Mouse (Mus musculus) kidney, embryonic 14.5 days (tissue): ENCODE results near the gene Kcnmb4. TPM values are rescaled to one million over a fixed set of nuclear protein-coding genes. Genes with fewer than 3 reads are reported as not detected.

ENCODE experiments used
- ATAC-seq: fragments of 200-750 bp; cut with Nextera tagmentation; 2 replicates; pipeline ENCODE4 v1.8.0; 2017; ENCODE audit warnings: moderate number of reproducible peaks, mild to moderate bottlenecking, moderate TSS enrichment, moderate library complexity; ENCODE audit not compliant: low FRiP score, low TSS enrichment
- H3K27ac ChIP-seq: fragments of 300-500 bp; sonication (generic); 2 replicates; pipeline ENCODE4 v1.5.1; 2014; ENCODE audit warnings: low read depth, mild to moderate bottlenecking, low read length, moderate library complexity, mixed read lengths
- H3K27me3 ChIP-seq: fragments of 300-500 bp; sonication (generic); 2 replicates; pipeline ENCODE4 v1.6.1; 2014; ENCODE audit warnings: mild to moderate bottlenecking, low read length; ENCODE audit not compliant: control insufficient read depth, insufficient read depth
- H3K36me3 ChIP-seq: fragments of 300-500 bp; sonication (generic); 2 replicates; pipeline ENCODE4 v1.6.1; 2014; ENCODE audit warnings: low read length, mixed read lengths; ENCODE audit not compliant: control insufficient read depth, insufficient read depth
- H3K4me1 ChIP-seq: fragments of 300-500 bp; sonication (generic); 2 replicates; pipeline ENCODE4 v1.6.1; 2014; ENCODE audit warnings: low read length, mixed read lengths; ENCODE audit not compliant: control insufficient read depth, insufficient read depth
- H3K4me2 ChIP-seq: fragments of 300-500 bp; sonication (generic); replicated peaks from 2 replicates; pipeline ENCODE4 v1.6.1; 2014; ENCODE audit warnings: low read depth, mild to moderate bottlenecking, low read length
- H3K4me3 ChIP-seq: fragments of 300-500 bp; sonication (generic); 2 replicates; pipeline ENCODE4 v1.5.1; 2014; ENCODE audit warnings: mild to moderate bottlenecking, low read length
- H3K9ac ChIP-seq: fragments of 300-500 bp; sonication (generic); 2 replicates; pipeline ENCODE4 v1.6.1; 2014; ENCODE audit warnings: low read depth, mild to moderate bottlenecking, low read length, moderate library complexity
- H3K9me3 ChIP-seq: fragments of 300-500 bp; sonication (generic); 2 replicates; pipeline ENCODE4 v1.6.1; 2016; ENCODE audit warnings: low read length; ENCODE audit not compliant: control insufficient read depth
- WGBS: fragments of 180-500 bp; shearing (Covaris S2); extraction: QIAGEN DNeasy Blood & Tissue Kit; methylation state at CpG from one replicate; pipeline ENCODE4 v1.1.7; 2014; 5-methylcytosine and 5-hydroxymethylcytosine counted together
- polyA plus RNA-seq: library from polyadenylated mRNA; unstranded; fragments of >200 nt; fragmentation: Nextera tagmentation; extraction: Ambion mirVana; gene quantifications from 2 replicates; pipeline ENCODE4 v1.2.1, GENCODE M21; 2014

The Kcnmb4 gene
- polyA plus RNA-seq, 1 experiment from 2014 or later: 7.2 TPM

GRCm38 (mm10) chr10:116486895-116487747, 13.4 kb upstream of the Kcnmb4 start:
- no peak for ATAC-seq
- H3K4me2 ChIP-seq: no peak overlapping the region
- peaks cover 56% of the 10 kb centered on the region for H3K36me3 ChIP-seq
- H3K27ac ChIP-seq: no peak overlapping the region
- 89% methylated on average over 10 of the region's 10 CpGs for WGBS
- H3K4me1 ChIP-seq: no peaks in the 10 kb centered on the region
- no peak overlapping the region for H3K4me3 ChIP-seq
- no peaks in the 10 kb centered on the region for H3K27me3 ChIP-seq
- no peak overlapping the region for H3K9ac ChIP-seq
- H3K9me3 ChIP-seq: no peaks in the 10 kb centered on the region

GRCm38 (mm10) chr10:116481917-116482316, 8.2 kb upstream of the Kcnmb4 start:
- H3K9ac ChIP-seq: no peak overlapping the region
- WGBS: 87% methylated on average over 12 of the region's 12 CpGs
- no peak for ATAC-seq

GRCm38 (mm10) chr10:116480988-116481387, 7.3 kb upstream of the Kcnmb4 start:
- no peaks in the 10 kb centered on the region for H3K4me1 ChIP-seq
- no peak for ATAC-seq
- H3K27ac ChIP-seq: no peak overlapping the region
- H3K27me3 ChIP-seq: no peaks in the 10 kb centered on the region
- no peak overlapping the region for H3K4me3 ChIP-seq
- 95% methylated on average over 5 of the region's 5 CpGs for WGBS
- no peak overlapping the region for H3K4me2 ChIP-seq
- peaks cover 29% of the 10 kb centered on the region for H3K36me3 ChIP-seq
- H3K9me3 ChIP-seq: no peaks in the 10 kb centered on the region
- H3K9ac ChIP-seq: no peak overlapping the region

More at GRCm38 (mm10) chr10:116481917-116482316, 8.2 kb upstream of the Kcnmb4 start:
- Histone ChIP-seq H3K9me3 (no peaks in the 10 kb centered on the region), H3K4me2 (no peak overlapping the region), H3K27ac (no peak overlapping the region), H3K36me3 (peaks cover 36% of the 10 kb centered on the region), H3K4me3 (no peak overlapping the region), H3K4me1 (no peaks in the 10 kb centered on the region), H3K27me3 (no peaks in the 10 kb centered on the region)

GRCm38 (mm10) chr10:116476559-116476958, 2.9 kb upstream of the Kcnmb4 start:
- 91% methylated on average over 3 of the region's 3 CpGs for WGBS

GRCm38 (mm10) chr10:116475725-116476124, 2.0 kb upstream of the Kcnmb4 start:
- no peaks in the 10 kb centered on the region for H3K36me3 ChIP-seq
- ATAC-seq: no peak
- no peak overlapping the region for H3K4me2 ChIP-seq
- 49% methylated on average over 6 of the region's 6 CpGs for WGBS
- H3K4me3 ChIP-seq: no peak overlapping the region
- no peaks in the 10 kb centered on the region for H3K27me3 ChIP-seq
- no peak overlapping the region for H3K27ac ChIP-seq
- no peaks in the 10 kb centered on the region for H3K9me3 ChIP-seq
- no peak overlapping the region for H3K9ac ChIP-seq
- H3K4me1 ChIP-seq: peaks cover 7% of the 10 kb centered on the region; the same call in 1 of the 2 replicates

More at GRCm38 (mm10) chr10:116476559-116476958, 2.9 kb upstream of the Kcnmb4 start:
- Histone ChIP-seq H3K9ac (no peak overlapping the region), H3K4me2 (no peak overlapping the region), H3K36me3 (no peaks in the 10 kb centered on the region), H3K9me3 (no peaks in the 10 kb centered on the region), H3K27ac (no peak overlapping the region), H3K4me1 (peaks cover 7% of the 10 kb centered on the region; the same call in 1 of the 2 replicates), H3K27me3 (no peaks in the 10 kb centered on the region), H3K4me3 (no peak overlapping the region)
- no peak for ATAC-seq

- peaks cover 7% of the 10 kb centered on the region; the same call in 1 of the 2 replicates for H3K4me1 ChIP-seq
- peak overlapping the region; percentile 19; the same call in 1 of the 2 replicates for H3K27ac ChIP-seq
Observed at GRCm38 (mm10) chr10:116473071-116473758, 463 bp downstream of the Kcnmb4 start.

GRCm38 (mm10) chr10:116472579-116472978, 1.1 kb downstream of the Kcnmb4 start:
- peaks cover 7% of the 10 kb centered on the region; the same call in 1 of the 2 replicates for H3K4me1 ChIP-seq
- H3K4me2 ChIP-seq: peak overlapping the region; percentile 95
- no peaks in the 10 kb centered on the region for H3K36me3 ChIP-seq
- H3K9ac ChIP-seq: peak overlapping the region; percentile 76; the same call in 1 of the 2 replicates
- H3K27me3 ChIP-seq: no peaks in the 10 kb centered on the region
- H3K4me3 ChIP-seq: peak overlapping the region; percentile 68
- H3K9me3 ChIP-seq: no peaks in the 10 kb centered on the region
- WGBS: 9% methylated on average over 5 of the region's 5 CpGs
- ATAC-seq: no peak
- H3K27ac ChIP-seq: no peak overlapping the region

More at GRCm38 (mm10) chr10:116473071-116473758, 463 bp downstream of the Kcnmb4 start:
- Histone ChIP-seq H3K27me3 (no peaks in the 10 kb centered on the region), H3K36me3 (no peaks in the 10 kb centered on the region), H3K9ac (peak overlapping the region; percentile 76), H3K4me2 (peak overlapping the region; percentile 95), H3K9me3 (no peaks in the 10 kb centered on the region), H3K4me3 (peak overlapping the region; percentile 68)
- under 1% methylated on average over 57 of the region's 78 CpGs for WGBS
- ATAC-seq: peak; percentile 76

GRCm38 (mm10) chr10:116470306-116470925, 3.3 kb downstream of the Kcnmb4 start:
- Histone ChIP-seq H3K4me2 (no peak overlapping the region), H3K9ac (no peak overlapping the region), H3K27ac (no peak overlapping the region), H3K4me3 (no peak overlapping the region), H3K36me3 (no peaks in the 10 kb centered on the region), H3K27me3 (no peaks in the 10 kb centered on the region), H3K4me1 (peaks cover 7% of the 10 kb centered on the region; the same call in 1 of the 2 replicates), H3K9me3 (no peaks in the 10 kb centered on the region)
- WGBS: 88% methylated on average over 11 of the region's 11 CpGs
- ATAC-seq: no peak
